Mouse (Mus musculus) liver, adult 2 months (tissue): ENCODE results near the gene Tgfbr3. TPM values are rescaled to one million over a fixed set of nuclear protein-coding genes. Genes with fewer than 3 reads are reported as not detected.
A peak's percentile ranks its signal among the peaks of the same experiment; 100 is the strongest.
"Not testable (repeated sequence)": the region's sequence is repeated elsewhere in the genome, so short reads cannot be mapped to it uniquely, and the experiment has no call there.

Experiments
- DNase-seq: peaks from one replicate; pipeline ENCODE4 v3.0.0-alpha.2; 2011; ENCODE audit warnings: low read depth, low spot score; ENCODE audit errors: extremely low read depth
- H3K27ac ChIP-seq: fragments of 200-500 bp; replicated peaks from 2 replicates; pipeline ENCODE4 v1.5.1; 2012; ENCODE audit warnings: low read depth, mild to moderate bottlenecking, control low read depth, inconsistent platforms, low read length; ENCODE audit not compliant: insufficient read depth
- H3K27me3 ChIP-seq: fragments of 200-500 bp; 2 replicates; pipeline ENCODE4 v1.6.1; 2012; ENCODE audit warnings: mild to moderate bottlenecking, moderate library complexity, low read length, inconsistent platforms; ENCODE audit not compliant: control insufficient read depth, insufficient read depth
- H3K36me3 ChIP-seq: fragments of 200-500 bp; 2 replicates; pipeline ENCODE4 v1.6.1; 2012; ENCODE audit warnings: low read length, inconsistent platforms; ENCODE audit not compliant: control insufficient read depth, insufficient read depth
- H3K4me1 ChIP-seq: fragments of 200-500 bp; 2 replicates; pipeline ENCODE4 v1.6.1; 2011; ENCODE audit warnings: low read length; ENCODE audit not compliant: control insufficient read depth, insufficient read depth
- H3K4me3 ChIP-seq: fragments of 200-500 bp; 2 replicates; pipeline ENCODE4 v1.5.1; 2011; ENCODE audit warnings: low read depth, mild to moderate bottlenecking, control low read depth, low read length, moderate library complexity; ENCODE audit not compliant: insufficient read depth
- H3K79me2 ChIP-seq: fragments of 200-500 bp; 2 replicates; pipeline ENCODE4 v1.6.1; 2012; ENCODE audit warnings: inconsistent platforms, mild to moderate bottlenecking, low read length, moderate library complexity; ENCODE audit not compliant: control insufficient read depth, insufficient read depth
- H3K9ac ChIP-seq: fragments of 200-500 bp; 2 replicates; pipeline ENCODE4 v1.6.1; 2012; ENCODE audit warnings: low read depth, mild to moderate bottlenecking, control low read depth, inconsistent platforms, low read length
- CTCF ChIP-seq: fragments of 200-500 bp; IDR thresholded peaks from 2 replicates; pipeline ENCODE4 v1.5.1; 2011; ENCODE audit warnings: low read depth, low read length, control low read depth
- POLR2A ChIP-seq: fragments of 200-500 bp; IDR thresholded peaks from 2 replicates; pipeline ENCODE4 v1.6.1; 2011; ENCODE audit warnings: low read length, control low read depth; ENCODE audit not compliant: insufficient read depth; ENCODE audit errors: extremely low read depth
- WGBS: fragments of 180-500 bp; shearing (Covaris S2); methylation state at CpG from one replicate; pipeline ENCODE4 v1.1.7; 2018; 5-methylcytosine and 5-hydroxymethylcytosine counted together
- polyA plus RNA-seq: library from polyadenylated mRNA; depleted of rRNA; stranded (reverse); fragments of >200 nt; gene quantifications from 2 replicates; pipeline ENCODE4 v1.2.3, GENCODE M21; 2012
- total RNA-seq: library from RNA; depleted of rRNA; stranded (reverse); fragments of >200 nt; gene quantifications from 2 replicates; pipeline ENCODE4 v1.2.3, GENCODE M21; 2014

Gene Tgfbr3
- total and polyA plus RNA-seq, 2 experiments: 4.0 to 6.6 TPM

DNA sequence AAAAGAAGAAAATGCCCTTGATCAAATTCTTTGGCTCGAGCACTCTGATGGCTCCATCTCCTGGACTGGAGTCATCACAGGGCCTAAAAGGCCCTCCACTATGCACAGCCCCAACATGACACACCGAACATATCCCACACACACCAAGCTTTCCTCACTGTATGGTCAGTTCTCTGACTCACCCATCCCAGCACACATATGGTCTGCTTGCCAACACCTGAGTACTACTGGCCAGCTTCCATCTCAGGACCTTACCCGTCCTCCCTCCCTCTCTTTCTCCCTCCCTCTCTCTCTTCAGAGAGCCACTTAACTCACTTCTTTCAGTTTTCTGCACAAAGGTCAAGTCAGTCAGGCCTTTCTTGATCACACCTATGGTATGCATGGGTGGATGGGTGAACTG, 36.0 kb downstream of the Tgfbr3 start:
- Histone ChIP-seq H3K79me2 (peaks cover 3% of the 10 kb centered on the region; the same call in 1 of the 2 replicates), H3K9ac (no peak overlapping the region), H3K4me3 (no peak overlapping the region), H3K27me3 (no peaks in the 10 kb centered on the region), H3K27ac (no peak overlapping the region), H3K4me1 (no peaks in the 10 kb centered on the region), H3K36me3 (no peaks in the 10 kb centered on the region)
- no peak for TF ChIP-seq CTCF
- TF ChIP-seq POLR2A: no peak
- DNase-seq: no peak
- 93% methylated on average over 3 of the region's 3 CpGs for WGBS

DNA sequence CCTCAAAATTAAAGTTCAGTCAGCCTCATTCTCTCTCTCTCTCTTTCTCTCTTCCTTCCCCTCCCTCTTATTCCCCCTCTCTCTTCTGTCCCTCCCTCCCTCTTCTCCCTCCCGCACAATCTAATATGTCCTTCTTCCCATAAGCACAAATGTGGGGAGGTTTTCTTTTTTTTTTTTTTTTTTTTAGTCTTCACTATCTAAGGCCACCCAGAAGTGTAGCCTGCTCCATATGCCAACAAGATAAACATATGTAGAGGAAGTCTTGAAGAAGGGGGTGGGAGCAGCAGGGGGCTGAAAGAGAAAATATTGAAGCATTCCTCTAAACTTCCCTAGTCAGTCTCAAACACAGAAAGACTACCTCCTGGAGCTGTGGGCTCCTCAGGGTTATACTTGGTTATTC, 37.0 kb downstream of the Tgfbr3 start:
- H3K27ac ChIP-seq: no peak overlapping the region

DNA sequence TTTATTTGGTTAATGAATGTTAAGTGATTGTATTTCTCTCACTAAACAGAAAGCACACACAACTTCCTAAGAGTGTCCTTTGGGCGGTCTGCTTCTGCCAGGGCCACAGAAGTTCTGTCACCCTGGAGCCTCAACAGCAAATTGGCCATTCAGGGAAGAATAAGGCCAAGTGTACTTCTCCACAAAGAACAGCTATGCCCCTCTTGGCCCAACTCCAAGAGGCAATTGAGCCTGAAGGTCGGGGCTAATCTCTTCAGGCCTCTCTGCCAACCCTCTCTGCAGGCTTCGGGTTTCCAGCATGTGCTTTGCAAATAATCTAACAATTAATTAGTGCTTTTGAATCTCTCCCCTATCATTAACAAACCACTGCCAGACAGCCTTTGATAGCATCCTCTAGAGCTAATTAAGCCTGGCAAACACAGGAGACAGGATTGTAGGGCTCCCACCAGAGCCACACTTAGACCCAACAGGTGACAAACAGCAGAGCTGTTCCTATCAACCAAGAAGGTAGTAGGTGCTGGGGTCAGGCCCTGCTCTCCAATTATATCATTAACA, 37.6 kb downstream of the Tgfbr3 start:
- Histone ChIP-seq H3K36me3 (no peaks in the 10 kb centered on the region), H3K27ac (no peak overlapping the region), H3K4me3 (no peak overlapping the region), H3K79me2 (peaks cover 3% of the 10 kb centered on the region; the same call in 1 of the 2 replicates), H3K9ac (no peak overlapping the region), H3K4me1 (no peaks in the 10 kb centered on the region), H3K27me3 (no peaks in the 10 kb centered on the region)
- TF ChIP-seq POLR2A: no peak
- TF ChIP-seq CTCF: no peak
- peak; percentile 14 for DNase-seq
- 36% methylated on average over 3 of the region's 3 CpGs for WGBS

More for the DNA sequence above, 37.0 kb downstream of the Tgfbr3 start:
- WGBS: 83% methylated on average over 1 of the region's 1 CpGs
- Histone ChIP-seq H3K79me2 (peaks cover 3% of the 10 kb centered on the region; the same call in 1 of the 2 replicates), H3K4me1 (no peaks in the 10 kb centered on the region), H3K4me3 (no peak overlapping the region), H3K36me3 (no peaks in the 10 kb centered on the region), H3K9ac (no peak overlapping the region), H3K27me3 (no peaks in the 10 kb centered on the region)
- DNase-seq: no peak
- no peak for TF ChIP-seq POLR2A

DNA sequence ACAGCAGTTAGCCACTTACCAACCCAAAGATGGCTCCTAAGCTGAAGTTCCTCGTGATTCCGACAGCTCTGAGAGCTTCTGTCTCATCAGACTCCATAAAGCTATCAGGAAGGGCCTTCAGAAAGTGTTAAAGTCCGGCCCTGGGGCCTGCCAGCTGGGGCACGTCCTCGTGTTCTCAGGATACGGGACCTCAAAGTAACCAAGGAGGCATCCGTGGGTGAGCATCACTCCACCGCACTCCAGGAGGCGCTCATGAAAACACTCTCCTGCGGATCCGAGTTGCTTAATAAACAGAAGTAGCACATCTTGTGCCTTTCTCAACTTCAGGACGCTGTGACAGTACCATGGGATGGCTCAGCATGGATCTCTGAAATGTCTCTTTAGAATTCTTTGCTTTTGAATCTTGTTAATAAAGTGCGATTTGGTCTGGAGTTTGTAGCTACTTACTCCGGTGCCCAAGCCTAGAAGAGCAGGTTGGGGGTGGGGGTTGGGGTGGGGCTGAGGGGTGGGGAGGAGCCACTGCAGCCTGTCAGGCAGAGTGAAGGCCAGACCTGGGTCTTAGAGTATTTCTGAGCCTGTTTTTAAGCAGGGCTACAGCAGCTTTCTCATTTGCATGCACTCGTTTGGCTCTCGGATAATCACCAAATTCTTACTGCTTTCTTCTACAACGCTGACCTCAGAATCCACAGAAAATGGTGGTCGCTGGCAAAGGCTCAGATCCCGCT, 38.7 kb downstream of the Tgfbr3 start:
- WGBS: 81% methylated on average over 19 of the region's 19 CpGs
- TF ChIP-seq POLR2A (no peak), CTCF (no peak)
- no peaks in the 10 kb centered on the region for H3K4me1 ChIP-seq
- no peak overlapping the region for H3K27ac ChIP-seq
- H3K79me2 ChIP-seq: peaks cover 3% of the 10 kb centered on the region; the same call in 1 of the 2 replicates
- H3K4me3 ChIP-seq: no peak overlapping the region
- DNase-seq: no peak
- H3K27me3 ChIP-seq: no peaks in the 10 kb centered on the region
- no peak overlapping the region for H3K9ac ChIP-seq
- no peaks in the 10 kb centered on the region for H3K36me3 ChIP-seq

DNA sequence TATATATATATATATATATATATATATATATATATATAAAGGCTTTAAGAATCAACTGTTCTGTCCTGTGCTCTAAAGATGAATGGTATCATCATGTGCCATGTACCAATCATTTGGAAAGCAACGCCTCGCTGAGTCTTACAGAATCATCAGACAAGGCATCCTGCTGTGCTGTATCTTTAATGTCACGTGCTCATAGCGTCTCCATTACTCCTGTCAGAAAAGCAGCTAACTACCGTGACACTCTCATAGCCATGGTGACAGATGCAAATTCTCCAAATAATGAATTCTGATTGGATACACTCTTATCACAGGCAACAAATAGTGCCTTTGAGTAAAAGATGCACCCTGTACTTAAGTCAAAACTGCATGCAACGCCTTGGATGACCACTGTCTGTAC, 40.7 kb downstream of the Tgfbr3 start:
- 95% methylated on average over 6 of the region's 6 CpGs for WGBS
- H3K79me2 ChIP-seq: peaks cover 3% of the 10 kb centered on the region; the same call in 1 of the 2 replicates
- H3K4me3 ChIP-seq: no peak overlapping the region
- no peak overlapping the region for H3K27ac ChIP-seq
- H3K36me3 ChIP-seq: no peaks in the 10 kb centered on the region
- H3K27me3 ChIP-seq: no peaks in the 10 kb centered on the region
- DNase-seq: no peak
- no peaks in the 10 kb centered on the region for H3K4me1 ChIP-seq
- TF ChIP-seq CTCF: no peak
- TF ChIP-seq POLR2A: no peak
- no peak overlapping the region for H3K9ac ChIP-seq

DNA sequence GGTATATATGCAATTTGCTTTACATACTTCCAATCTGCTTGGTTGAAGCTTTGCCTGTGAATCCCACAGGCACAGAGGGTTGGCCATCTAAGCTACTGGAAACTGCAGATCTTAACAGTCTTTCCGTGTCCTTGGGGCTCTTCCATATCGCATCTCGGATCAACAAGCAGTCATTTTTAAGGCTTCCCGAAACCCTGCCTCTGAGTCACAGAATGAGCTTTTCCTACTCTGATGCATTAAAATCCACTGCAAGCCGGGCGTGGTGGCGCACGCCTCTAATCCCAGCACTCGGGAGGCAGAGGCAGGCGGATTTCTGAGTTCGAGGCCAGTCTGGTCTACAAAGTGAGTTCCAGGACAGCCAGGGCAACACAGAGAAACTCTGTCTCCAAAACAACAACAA, 41.1 kb downstream of the Tgfbr3 start:
- not testable (repeated sequence) for H3K27me3 ChIP-seq, H3K4me3 ChIP-seq, H3K27ac ChIP-seq, H3K79me2 ChIP-seq, H3K9ac ChIP-seq, H3K4me1 ChIP-seq, DNase-seq, H3K36me3 ChIP-seq
- WGBS: 95% methylated on average over 11 of the region's 11 CpGs
